Mouse (Mus musculus) 3134 (cell line): ENCODE results near the gene Gm6482.
"Not testable (repeated sequence)": the region's sequence is repeated elsewhere in the genome, so short reads cannot be mapped to it uniquely, and the experiment has no call there.

ENCODE experiments used
- DNase-seq: peaks from one replicate; pipeline ENCODE4 v3.0.0-alpha.2; 2011; ENCODE audit warnings: low spot score; ENCODE audit not compliant: insufficient read length; ENCODE audit errors: extremely low read depth

Gene Gm6482

GRCm38 (mm10) chr14:41408181-41408580, at the start of gene Gm6482:
TSS of gene Gm6482 (minus strand) at chr14:41408281.
- not testable (repeated sequence) for DNase-seq

GRCm38 (mm10) chr14:41453418-41453817, 45.3 kb upstream of the Gm6482 start, which contains the start of gene Gm7954:
TSS of gene Gm7954 (minus strand) at chr14:41453518.
- not testable (repeated sequence) for DNase-seq

- DNase-seq = not testable (repeated sequence)
Measured at GRCm38 (mm10) chr14:41425393-41426075, 17.5 kb upstream of the Gm6482 start.

- DNase-seq = not testable (repeated sequence)
Measured at GRCm38 (mm10) chr14:41424694-41425093, 16.6 kb upstream of the Gm6482 start.

GRCm38 (mm10) chr14:41386279-41386678, 21.8 kb downstream of the Gm6482 start, which contains the start of gene Gm7945:
TSS of gene Gm7945 (minus strand) at chr14:41386379.
- not testable (repeated sequence) for DNase-seq
